Mouse (Mus musculus) testis, adult 2 months (tissue): ENCODE measurements around the gene Gmip.

Source experiments
- CTCF ChIP-seq: fragments of 200-500 bp; IDR thresholded peaks from 2 replicates; pipeline ENCODE4 v1.5.1; 2012; ENCODE audit warnings: low read depth, mild to moderate bottlenecking, inconsistent platforms, low read length, moderate library complexity; ENCODE audit not compliant: control insufficient read depth, insufficient read depth, insufficient replicate concordance
- POLR2A ChIP-seq: fragments of 200-500 bp; IDR thresholded peaks from 2 replicates; pipeline ENCODE4 v1.6.1; 2012; ENCODE audit warnings: low read depth, mild to moderate bottlenecking, inconsistent platforms, low read length, moderate library complexity; ENCODE audit not compliant: control insufficient read depth

- TF ChIP-seq CTCF (no peak), POLR2A (no peak)
These were observed 33.3 kb upstream of the Gmip start for GRCm38 (mm10) chr8:69775149-69775534.
